Mouse (Mus musculus): Measurements from ENCODE around the gene Mapre3. TPM values are rescaled to one million over a fixed set of nuclear protein-coding genes. Genes with fewer than 3 reads are reported as not detected.

Mapre3 gene
- total RNA-seq, 1 experiment, result 2.3 TPM

DNA sequence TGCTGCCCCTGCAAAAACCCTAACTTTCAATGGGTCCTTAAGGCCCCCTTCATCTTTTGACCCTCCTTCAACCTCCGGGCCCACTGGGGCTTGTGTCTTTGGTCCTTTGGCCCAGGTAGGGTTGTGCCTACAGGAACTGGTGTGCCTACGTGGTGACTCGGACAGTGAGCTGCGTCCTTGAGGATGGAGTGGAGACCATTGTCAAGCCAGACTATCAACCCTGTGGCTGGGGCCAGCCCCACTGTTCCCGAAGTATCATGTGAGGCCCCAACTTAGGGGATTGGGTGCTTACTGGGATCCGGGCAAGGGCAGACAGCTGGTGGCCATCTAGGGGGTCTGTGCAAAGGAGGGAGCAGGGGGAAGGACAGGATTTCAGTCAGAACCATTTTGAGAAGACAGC, 100.4 kb downstream of the Mapre3 start:
- H3K9ac ChIP-seq (ENCODE audit: insufficient read depth, low read depth, low read length, poor library complexity, severe bottlenecking), result no peak overlapping the region
- no peak overlapping the region for H3K27ac ChIP-seq (ENCODE audit: insufficient read depth, low read depth, low read length, poor library complexity, severe bottlenecking)
- in situ Hi-C loops (cut with MboI; ENCODE audit: low sequenced_read_pairs in 2 of 2, unreplicated experiment in 2 of 2), result no loop called here
- DNase-seq (ENCODE audit: low read depth, low spot score), result no peak
- peaks cover 6 to 40% of the 10 kb centered on the region in 2 experiments for H3K4me1 ChIP-seq (ENCODE audit: control insufficient read depth in 2 of 2, insufficient read depth in 2 of 2, low read length in 2 of 2, poor library complexity in 1 of 2)
- H3K9me3 ChIP-seq (ENCODE audit: control insufficient read depth, insufficient read depth, low read depth, low read length), result no peaks in the 10 kb centered on the region
- TF ChIP-seq CHD2 (IDR thresholded peaks at IDR 0.05; ENCODE audit: low read depth, low read length) (no peak), MAFK (IDR thresholded peaks at IDR 0.05; ENCODE audit: insufficient read depth, low read depth, low read length) (no peak), HCFC1 (IDR thresholded peaks at IDR 0.05; ENCODE audit: borderline replicate concordance, insufficient read depth, low read length) (no peak), ZNF384 (IDR thresholded peaks at IDR 0.05; ENCODE audit: low read depth, low read length) (no peak), ZC3H11A (IDR thresholded peaks at IDR 0.05; ENCODE audit: borderline replicate concordance, low read depth, low read length) (no peak)
- H3K4me3 ChIP-seq (ENCODE audit: insufficient read depth in 1 of 2, low read depth in 1 of 2, low read length in 2 of 2, poor library complexity in 1 of 2, severe bottlenecking in 1 of 2), result no peak overlapping the region
- no peaks in the 10 kb centered on the region; the same call in 1 of the 2 replicates for H3K36me3 ChIP-seq (ENCODE audit: control insufficient read depth, insufficient read depth, low read length, poor library complexity, severe bottlenecking)

- Histone ChIP-seq H3K36me3 (ENCODE audit: control insufficient read depth, insufficient read depth, low read length, poor library complexity, severe bottlenecking) (no peaks in the 10 kb centered on the region; the same call in 1 of the 2 replicates), H3K4me1 (ENCODE audit: control insufficient read depth in 2 of 2, insufficient read depth in 2 of 2, low read length in 2 of 2, poor library complexity in 1 of 2) (peaks cover 6 to 46% of the 10 kb centered on the region in 2 experiments), H3K27ac (ENCODE audit: insufficient read depth, low read depth, low read length, poor library complexity, severe bottlenecking) (no peak overlapping the region), H3K9ac (ENCODE audit: insufficient read depth, low read depth, low read length, poor library complexity, severe bottlenecking) (peak overlapping the region; percentile 17; the same call in 1 of the 2 replicates), H3K9me3 (ENCODE audit: control insufficient read depth, insufficient read depth, low read depth, low read length) (no peaks in the 10 kb centered on the region), H3K4me3 (ENCODE audit: insufficient read depth in 1 of 2, low read depth in 1 of 2, low read length in 2 of 2, poor library complexity in 1 of 2, severe bottlenecking in 1 of 2) (peak overlapping the region in 1 of 2 experiments; percentile 22; a peak in 1 of 4 replicates)
- no peak for DNase-seq (ENCODE audit: low read depth, low spot score)
- no peak for TF ChIP-seq ZNF384 (IDR thresholded peaks at IDR 0.05; ENCODE audit: low read depth, low read length)
- TF ChIP-seq CHD2 (IDR thresholded peaks at IDR 0.05; ENCODE audit: low read depth, low read length), result no peak
- no peak for TF ChIP-seq MAFK (IDR thresholded peaks at IDR 0.05; ENCODE audit: insufficient read depth, low read depth, low read length)
- no peak for TF ChIP-seq HCFC1 (IDR thresholded peaks at IDR 0.05; ENCODE audit: borderline replicate concordance, insufficient read depth, low read length)
- no peak for TF ChIP-seq ZC3H11A (IDR thresholded peaks at IDR 0.05; ENCODE audit: borderline replicate concordance, low read depth, low read length)
- in situ Hi-C loops (cut with MboI; ENCODE audit: low sequenced_read_pairs in 2 of 2, unreplicated experiment in 2 of 2), result no loop called here
Observed at GRCm38 (mm10) chr5:30915456-30915855, 101.0 kb downstream of the Mapre3 start.

Other genes starting within 250 kb of the Mapre3 start
- 0.16 and 0.31 TPM in 2 replicates for gene Kcnk3, start 226.5 kb upstream of the Mapre3 start, total RNA-seq (2012; rRNA removed)
- 40.0 and 62.2 TPM in 2 replicates for gene Slc35f6, start 166.7 kb upstream of the Mapre3 start, total RNA-seq (2012; rRNA removed)
- 102 and 146 TPM in 2 replicates for gene Cenpa, start 147.9 kb upstream of the Mapre3 start, total RNA-seq (2012; rRNA removed)
- gene Dpysl5, start 103.1 kb upstream of the Mapre3 start, total RNA-seq (2012; rRNA removed), result 5.3 and 12.4 TPM in 2 replicates
- 66.9 and 90.3 TPM in 2 replicates for gene Tmem214, start 53.4 kb downstream of the Mapre3 start, total RNA-seq (2012; rRNA removed)
- 17.0 and 19.7 TPM in 2 replicates for gene Agbl5, start 74.1 kb downstream of the Mapre3 start, total RNA-seq (2012; rRNA removed)
- 203 and 229 TPM in 2 replicates for gene Ost4, start 93.1 kb downstream of the Mapre3 start, total RNA-seq (2012; rRNA removed)
- gene Emilin1, start 98.8 kb downstream of the Mapre3 start, total RNA-seq (2012; rRNA removed), result 14.3 and 16.6 TPM in 2 replicates
- 14.9 and 21.2 TPM in 2 replicates for gene Khk, start 106.8 kb downstream of the Mapre3 start, total RNA-seq (2012; rRNA removed)
- gene Cgref1, start 130.9 kb downstream of the Mapre3 start, total RNA-seq (2012; rRNA removed), result 14.7 and 21.5 TPM in 2 replicates
- 94.2 and 96.4 TPM in 2 replicates for gene Preb, start 145.7 kb downstream of the Mapre3 start, total RNA-seq (2012; rRNA removed)
- 0.05 and 0.27 TPM in 2 replicates for gene Tcf23, start 154.0 kb downstream of the Mapre3 start, total RNA-seq (2012; rRNA removed)
- 53.7 and 64.5 TPM in 2 replicates for gene Atraid, start 233.7 kb downstream of the Mapre3 start, total RNA-seq (2012; rRNA removed)
- 44.1 and 51.3 TPM in 2 replicates for gene Slc5a6, start 234.3 kb downstream of the Mapre3 start, total RNA-seq (2012; rRNA removed)
- gene Cad, start 240.1 kb downstream of the Mapre3 start, total RNA-seq (2012; rRNA removed), result 154 and 258 TPM in 2 replicates

Measured in ES-E14 (cell line).